Mouse (Mus musculus) cerebellum, postnatal 4 days (tissue): ENCODE results near the gene Gstm3.
"Not testable (repeated sequence)": the region's sequence is repeated elsewhere in the genome, so short reads cannot be mapped to it uniquely, and the experiment has no call there.

ENCODE experiments used
- DNase-seq, 2 experiments: peaks; one replicate each; pipeline ENCODE4 v3.0.0; 2022; ENCODE audit warnings: low spot score in 2 of 2, mixed read lengths in 1 of 2

Gene Gstm3

DNA sequence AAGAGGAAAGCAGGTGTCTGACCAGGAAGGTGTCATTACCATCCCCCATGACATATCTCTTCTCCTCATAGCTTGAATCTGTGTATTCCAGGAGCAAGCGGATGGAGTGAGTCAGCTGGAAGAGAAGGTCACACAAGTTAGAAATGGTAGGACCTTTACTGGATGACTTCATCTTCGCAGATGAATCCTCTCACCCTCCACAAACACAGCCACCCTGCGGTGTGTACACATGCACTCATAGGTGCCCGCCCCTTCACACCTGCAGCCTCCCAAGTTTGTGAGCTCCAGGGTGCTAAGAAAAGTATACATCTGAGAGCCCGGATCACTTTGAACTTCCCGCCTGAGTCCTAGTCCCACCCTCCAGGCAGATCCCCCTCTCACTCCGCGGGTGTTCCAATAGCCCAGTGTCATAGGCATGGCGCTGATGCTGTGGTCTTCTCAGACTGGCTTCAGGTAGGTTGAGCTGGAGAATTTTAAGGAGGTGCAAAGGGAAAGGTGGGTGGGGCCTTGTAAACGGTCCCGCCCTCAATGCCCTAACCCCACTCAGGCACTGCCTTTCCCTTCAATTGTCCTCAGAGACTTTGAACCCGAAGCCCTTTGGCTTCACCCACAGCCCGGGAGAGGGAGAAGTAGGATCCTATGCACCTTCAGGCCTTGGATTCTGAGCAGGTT is at the start of gene Gstm3:
Gene Gstm3, minus strand, starts transcription at position 560 of the 672 bp plus-strand sequence.
- no peak for DNase-seq

DNA sequence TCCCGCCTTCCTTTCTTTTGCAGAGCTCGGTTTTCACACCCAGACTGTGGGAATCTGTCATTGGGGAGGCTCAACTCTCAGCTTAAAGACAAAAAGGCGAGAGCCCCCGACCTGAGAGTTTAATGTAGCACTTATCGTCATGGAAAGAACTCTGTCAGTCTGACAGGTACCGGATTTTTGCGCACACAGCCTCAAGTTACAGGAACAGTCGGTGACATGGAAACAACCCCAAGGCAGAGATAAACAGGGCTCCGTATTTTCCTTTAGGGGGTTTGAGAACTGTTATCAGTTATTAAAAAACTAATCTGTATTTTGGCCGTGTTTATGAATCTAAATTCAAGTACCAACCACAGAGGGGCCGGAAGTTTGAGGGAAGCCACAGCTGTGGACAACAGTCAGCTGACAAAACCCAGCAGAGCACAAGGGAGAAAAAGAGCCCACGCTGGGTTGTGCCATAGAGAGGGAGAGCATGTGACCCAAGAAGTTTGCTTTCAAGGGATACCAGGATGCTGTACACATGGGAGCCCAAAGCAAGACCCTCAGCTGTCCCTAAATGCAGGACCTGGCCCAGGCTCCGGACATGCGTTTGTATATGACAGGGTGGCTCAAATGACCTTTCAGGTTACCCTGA is 49.2 kb upstream of the Gstm3 start:
- DNase-seq = no peak

DNA sequence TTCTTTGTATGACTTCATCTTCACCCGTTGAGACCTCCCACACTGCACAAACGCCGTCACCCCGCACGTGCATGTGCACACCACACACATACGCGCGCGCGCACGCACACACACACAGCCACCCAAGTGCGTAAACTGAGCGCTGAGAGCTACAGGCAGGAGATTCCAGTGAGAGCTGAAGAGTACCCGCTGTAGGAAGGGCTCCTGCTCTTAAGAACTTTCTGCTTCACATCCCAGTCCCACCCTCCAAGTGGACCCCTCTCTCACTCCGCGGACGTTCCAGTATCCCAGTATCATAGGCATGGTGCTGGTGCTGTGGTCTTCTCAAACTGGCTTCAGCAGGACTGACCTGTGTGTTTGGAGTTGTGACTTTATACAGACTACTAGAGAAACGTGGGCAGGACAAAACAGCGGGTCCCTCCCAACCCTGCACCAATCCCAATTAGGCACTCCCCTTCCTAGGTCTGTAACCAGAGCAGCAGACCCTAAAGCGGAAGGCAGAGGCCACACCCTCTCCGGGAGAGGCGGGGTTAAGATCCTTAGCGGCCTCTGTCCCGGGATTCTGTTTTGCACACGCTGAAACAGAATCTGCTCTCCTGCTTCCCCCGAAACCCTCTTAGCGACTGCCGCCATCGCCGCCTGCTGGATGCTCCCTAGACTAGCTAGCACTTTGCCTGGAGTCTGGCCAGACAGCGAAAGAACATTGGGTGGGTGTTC is 48.5 kb upstream of the Gstm3 start, which contains the start of gene Gstm1:
Gene Gstm1, minus strand, starts transcription at position 501 of the 717 bp plus-strand sequence.
- DNase-seq = peak; percentile 75 to 89

DNA sequence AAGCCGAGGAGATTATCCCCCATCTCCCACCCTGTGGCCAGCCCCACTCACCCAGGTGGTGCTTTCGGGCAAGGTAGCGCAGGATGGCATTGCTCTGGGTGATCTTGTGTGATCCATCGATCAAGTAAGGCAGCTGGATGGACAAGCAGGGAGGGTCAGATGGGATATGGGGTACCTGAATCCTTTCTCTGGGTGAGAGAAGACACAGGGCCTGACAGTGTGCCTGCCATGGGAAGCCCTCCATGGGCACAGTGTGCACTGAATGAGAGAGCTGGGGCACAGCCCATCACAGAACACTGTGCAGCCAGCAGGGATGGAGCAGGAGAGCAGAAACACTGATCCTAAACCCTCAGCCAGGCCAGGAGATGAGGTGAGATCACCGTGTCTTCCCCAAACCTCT is 47.4 kb upstream of the Gstm3 start:
- DNase-seq = not testable (repeated sequence)

DNA sequence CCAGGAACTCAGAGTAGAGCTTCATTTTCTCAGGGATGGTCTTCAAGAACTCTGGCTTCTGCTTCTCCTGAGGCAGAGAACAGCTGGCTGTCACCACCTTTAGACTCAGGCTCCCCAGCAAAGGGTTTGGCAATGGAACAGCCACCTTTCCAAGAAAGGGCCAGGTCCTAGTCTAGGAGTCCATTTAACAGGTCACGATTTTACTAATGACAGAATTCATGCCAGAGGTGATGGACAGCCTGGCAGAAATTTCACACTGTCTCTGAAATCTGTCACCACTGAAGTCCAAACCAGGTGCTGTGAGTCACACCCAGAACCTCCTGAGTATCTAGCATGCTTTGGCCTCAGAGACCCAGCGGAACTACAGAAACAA is 45.9 kb upstream of the Gstm3 start:
- DNase-seq = no peak

DNA sequence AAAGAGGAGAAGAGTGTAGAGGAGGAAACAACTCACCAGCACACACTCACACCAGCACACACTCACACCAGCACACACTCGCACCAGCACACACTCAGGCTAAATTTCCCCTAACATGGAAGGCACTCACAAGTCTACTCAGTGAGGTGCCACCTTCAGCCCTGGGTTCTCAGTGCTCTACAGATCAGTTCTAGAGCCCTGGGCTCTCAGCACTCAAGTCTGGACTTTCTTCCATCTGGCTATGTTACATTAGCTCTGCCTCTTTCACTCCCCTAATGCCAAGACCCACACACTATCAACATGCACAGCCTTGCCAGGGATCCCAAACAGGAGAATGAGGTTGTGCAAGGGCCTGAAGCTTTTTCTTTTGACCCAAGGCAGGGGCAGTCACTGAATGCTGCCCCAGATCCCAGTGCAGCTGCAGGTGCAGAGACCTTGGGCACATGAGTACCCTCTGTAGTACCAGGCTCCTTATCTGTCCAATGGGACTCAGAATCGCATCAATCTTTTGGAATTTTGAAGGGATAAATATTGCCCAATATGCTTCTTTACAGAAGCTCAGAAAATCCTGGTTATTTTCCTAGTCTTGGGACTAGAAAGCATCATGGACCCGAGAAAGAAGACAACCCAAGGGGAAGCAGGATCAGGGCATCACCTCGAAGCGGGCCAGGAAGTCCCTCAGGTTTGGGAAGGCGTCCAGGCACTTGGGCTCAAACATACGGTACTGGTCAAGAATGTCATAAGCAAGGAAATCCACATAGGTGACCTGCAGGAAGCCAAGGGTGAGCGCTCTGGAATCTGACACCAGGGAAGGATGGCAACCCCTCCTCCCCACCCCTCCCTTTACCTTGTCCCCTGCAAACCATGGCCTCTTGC is 45.3 kb upstream of the Gstm3 start:
- no peak for DNase-seq

DNA sequence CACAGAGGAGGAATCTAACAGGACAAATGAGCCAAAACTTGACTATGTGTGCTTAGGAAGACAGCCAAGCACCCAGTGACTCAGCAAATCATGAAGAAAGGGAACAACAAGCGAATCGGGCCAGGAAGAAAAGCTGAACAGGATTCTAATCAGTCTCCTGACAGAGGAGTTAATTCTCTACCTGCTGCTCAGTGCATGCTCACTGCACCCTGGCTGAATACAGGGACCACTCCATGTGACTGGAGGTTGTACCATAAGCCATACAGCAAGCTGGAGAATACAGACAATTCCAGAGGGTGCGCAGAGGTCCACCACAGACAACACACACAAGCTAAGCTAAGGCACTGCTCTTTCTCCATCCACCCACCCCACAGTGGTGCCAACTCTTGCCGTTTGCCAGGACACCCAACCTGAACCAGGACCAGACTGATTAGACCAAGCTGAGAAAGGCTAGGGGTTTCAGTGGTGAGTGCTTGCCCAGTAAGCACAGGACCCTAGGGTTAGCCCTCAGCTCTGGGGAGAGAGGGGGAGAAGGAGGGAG is 44.3 kb upstream of the Gstm3 start:
- DNase-seq = no peak

DNA sequence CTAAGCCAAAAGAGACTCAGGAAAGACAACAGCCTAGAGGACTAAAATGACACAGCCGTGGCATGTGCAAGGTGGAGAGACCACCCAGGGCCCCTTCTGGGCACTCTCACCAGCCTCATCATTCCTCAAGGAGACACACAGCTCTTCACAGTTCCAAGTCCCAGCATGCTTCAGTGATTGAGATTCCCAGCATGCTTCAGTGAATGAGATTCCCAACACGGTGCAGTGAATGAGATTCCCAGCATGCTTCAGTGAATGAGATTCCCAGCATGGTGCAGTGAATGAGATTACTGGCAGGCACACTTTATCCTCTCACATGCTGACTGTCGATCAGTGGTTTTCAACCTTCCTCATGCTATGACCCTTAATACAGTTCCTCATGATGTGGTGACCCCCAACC is 42.5 kb upstream of the Gstm3 start:
- DNase-seq = no peak

DNA sequence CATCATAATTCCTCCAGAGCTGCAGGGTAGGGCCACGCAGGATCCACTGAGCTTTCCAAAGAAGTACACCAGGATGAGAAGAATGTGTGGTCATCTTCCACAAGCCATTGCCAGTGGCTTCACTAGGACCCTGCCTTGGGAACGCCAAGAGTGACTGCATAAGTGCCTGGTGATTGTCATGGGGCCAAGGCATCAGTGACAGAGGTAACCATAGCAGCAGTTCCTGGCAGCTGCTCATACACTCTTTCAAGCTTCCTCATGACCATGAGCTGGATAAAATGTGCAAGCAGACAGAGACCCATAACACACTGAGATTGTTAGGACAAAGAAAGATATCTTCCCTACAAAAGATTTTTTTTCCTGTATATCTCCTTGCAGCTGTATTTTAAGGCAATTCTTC is 41.2 kb upstream of the Gstm3 start:
- DNase-seq = peak in 1 of 2 experiments; percentile 34

DNA sequence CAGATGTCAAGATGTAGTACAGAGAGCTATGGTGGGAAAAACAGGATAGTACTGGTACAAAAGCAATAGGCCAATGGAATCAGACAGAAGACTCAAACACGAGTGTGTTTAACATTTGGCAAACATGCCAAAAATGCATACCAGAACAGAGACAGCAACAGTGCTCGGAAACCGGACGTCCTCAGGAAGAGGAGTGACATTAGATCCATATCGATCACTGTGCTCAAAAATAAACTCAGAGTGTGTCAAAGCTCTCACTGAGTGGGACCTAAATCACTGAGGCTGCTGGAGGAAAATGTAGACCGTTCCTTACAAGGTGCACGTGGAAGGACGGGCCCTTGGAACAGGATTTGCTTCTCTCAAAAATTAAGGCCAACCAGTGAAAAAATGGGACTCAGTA is 32.9 kb upstream of the Gstm3 start:
- DNase-seq = no peak

DNA sequence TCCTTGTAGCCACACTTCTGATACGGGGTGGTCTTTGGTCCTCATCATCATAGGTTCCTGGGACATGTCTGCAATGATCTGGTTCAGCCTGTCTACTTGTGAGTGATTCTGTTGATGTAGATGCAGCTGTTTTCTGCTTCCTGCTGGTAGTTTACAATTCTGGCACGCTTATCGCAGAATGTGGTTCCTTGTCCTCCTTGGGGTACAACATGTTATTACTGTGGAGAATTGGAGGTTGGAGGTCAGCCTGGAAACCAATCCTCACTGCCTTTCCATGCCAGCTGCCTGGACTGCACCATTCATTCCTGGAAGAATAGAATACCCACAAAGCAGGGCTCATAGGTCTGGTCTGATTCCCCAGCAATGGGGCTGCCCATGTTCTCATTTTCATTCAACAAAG is 30.4 kb upstream of the Gstm3 start:
- no peak for DNase-seq

DNA sequence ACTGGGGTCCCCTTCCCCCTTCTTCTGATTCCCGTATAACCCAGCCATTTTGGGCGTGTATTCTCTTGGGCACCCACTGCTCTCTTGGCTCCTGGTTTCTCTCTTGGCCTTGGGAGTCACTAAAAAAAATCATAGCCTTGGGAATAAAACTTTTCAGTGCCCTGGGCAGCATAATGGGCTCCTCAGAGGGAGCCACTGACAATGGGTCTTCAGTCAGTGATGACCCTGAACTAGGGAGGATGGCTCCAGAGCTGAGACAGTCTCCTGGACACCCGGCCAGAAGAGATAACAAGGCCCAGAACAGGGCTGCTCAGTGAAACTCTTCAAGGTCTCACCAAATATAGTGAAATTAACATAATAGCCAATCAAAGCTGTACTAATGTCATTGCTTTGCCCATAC is 29.5 kb upstream of the Gstm3 start:
- DNase-seq = no peak

DNA sequence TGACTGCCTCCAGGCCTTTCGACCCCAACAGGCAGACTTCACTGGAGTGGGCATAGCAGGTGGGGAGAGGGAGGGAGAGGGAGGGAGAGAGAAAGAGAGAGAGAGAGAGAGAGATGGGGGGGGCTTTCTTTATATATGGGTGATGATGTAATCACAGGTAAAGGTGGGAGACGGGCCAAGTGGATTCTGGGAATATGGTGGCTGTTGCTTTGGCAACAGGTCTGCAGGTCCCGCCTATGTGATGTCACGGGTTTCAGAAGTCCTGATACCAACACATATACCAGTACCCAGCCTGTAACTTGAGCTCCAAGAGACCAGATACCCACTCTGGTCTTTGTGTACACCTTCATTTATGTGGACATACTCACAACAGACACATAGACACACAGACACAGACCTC is 27.5 kb upstream of the Gstm3 start:
- DNase-seq = no peak

DNA sequence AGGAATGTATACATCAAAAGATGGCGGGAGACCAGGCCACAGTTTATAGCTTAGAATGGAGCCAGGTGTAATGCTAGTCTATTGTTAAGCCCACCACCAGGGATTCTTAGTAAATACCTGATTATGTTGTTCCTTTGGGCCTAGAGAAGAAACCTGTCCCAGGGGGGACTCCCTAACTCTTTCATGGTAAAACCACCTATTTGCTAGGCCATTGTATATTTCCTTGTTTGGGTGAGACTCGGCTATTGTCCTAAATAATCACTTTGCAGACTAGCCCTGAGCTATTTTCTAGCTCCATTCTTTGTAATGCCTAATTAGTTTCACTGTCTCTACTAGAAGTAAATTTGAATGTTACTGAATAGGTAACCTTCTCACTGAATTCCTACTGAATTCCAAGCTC is 26.9 kb upstream of the Gstm3 start:
- not testable (repeated sequence) for DNase-seq

DNA sequence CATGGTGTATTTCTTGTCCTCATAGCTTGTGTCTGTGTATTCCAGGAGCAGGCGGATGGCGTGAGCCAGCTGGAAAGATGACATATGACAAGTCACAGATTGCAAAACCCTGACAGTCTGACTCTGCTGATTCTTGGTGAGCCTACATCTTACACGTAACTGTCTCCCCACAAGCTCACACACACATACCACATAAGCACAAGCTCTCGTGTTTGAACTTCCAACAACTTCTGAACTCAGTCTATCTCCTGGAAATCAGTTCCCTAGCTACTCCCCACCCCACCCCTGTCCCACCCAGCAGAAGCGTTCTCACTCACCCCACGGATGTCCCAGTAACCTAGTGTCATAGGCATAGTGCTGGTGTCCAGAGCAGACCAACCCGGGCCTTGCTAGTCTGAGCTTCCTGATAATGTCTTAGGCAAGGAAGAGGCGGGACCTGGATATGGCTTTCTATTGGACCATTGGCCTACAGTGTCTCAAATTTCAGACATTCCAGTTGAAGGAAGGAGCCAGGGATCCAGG is 17.0 kb upstream of the Gstm3 start, which contains the start of gene Gstm2:
Gene Gstm2, minus strand, starts transcription at position 413 of the 522 bp plus-strand sequence.
- DNase-seq = no peak

DNA sequence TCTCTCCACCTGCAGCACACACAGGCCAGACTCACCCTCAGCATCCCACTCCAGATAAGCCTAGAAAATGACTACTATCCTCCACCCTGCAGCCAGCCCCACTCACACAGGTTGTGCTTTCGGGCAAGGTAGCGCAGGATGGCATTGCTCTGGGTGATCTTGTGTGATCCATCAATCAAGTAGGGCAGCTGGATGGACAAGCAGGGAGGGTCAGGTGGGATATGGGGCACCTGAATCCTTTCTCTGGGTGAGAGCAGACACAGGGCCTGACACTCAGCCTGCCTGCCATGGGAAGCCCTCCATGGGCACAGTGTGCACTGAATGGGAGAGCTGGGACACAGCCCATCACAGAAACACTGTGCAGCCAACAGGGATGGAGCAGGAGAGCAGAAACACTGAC is 16.1 kb upstream of the Gstm3 start:
- not testable (repeated sequence) for DNase-seq

DNA sequence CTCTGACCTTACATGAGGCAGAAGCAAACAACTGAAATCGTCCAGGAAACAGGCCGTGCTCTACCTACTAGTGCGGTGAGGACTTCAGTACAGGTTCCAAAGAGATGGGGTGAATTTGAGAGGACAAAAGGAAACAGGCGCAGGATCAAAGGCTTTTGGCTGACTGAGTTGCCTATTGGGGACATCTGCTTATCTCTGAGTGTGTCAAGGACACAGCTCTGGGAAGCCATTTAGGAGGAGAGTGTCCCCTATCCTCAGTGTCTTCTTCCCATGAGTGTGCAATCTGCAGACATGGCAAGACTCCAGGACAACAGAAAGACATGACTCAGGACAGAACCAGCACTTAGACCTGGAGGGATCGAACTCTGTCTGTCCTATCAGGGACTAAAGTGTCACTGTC is 15.4 kb upstream of the Gstm3 start:
- no peak for DNase-seq

DNA sequence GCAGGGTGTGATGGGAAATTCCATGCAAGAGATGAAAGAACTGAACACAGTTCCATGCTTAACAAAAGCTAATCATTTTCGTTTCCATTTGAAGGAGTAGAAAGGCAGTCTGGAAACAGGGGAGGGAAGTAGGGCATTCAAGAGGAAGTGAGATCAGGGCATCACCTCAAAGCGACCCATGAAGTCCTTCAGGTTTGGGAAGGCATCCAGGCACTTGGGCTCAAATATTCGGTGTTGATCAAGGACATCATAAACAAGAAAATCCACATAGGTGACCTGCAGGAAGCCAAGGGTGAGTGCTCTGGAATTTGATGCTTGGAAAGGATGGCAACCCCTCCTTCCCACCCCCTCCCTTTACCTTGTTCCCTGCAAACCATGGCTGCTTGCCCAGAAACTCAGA is 14.7 kb upstream of the Gstm3 start:
- no peak for DNase-seq

DNA sequence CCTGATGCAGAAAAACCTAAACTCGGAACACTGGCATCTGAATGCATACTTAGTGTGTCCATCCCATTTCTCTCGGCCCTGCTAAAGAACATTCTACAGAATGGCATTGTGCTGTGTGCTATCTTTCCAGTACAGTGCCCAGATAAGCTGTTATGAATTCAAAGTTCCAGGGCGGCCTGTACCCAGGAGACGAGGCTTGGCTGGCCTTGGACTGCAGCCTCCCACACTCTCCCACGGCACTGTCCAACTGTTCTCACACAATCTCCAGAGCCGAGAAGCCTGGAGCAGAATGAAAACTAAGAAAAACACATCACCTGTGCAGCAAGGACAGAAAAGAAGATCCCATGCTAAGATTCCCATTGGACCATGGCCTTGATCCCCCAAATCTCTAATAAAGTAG is 13.6 kb upstream of the Gstm3 start:
- DNase-seq = no peak

DNA sequence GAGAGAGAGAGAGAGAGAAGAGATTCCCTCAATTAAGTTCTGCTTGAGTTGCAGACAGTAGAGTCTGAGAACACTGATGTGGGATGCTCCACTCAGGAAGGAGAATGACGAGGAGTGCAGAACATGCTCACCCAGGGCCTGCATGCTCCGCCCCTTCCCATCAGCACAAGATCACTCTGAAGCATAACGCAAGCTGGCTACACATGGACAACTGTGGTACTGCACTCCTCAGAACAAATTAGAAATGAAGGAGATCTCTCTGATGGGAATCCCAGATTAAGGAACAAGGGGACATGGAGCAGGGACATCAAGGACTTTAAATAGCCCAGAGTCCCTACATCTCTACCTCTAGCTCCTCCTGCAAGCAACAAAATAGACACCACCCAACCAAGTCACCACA is 12.2 kb upstream of the Gstm3 start:
- DNase-seq = no peak

DNA sequence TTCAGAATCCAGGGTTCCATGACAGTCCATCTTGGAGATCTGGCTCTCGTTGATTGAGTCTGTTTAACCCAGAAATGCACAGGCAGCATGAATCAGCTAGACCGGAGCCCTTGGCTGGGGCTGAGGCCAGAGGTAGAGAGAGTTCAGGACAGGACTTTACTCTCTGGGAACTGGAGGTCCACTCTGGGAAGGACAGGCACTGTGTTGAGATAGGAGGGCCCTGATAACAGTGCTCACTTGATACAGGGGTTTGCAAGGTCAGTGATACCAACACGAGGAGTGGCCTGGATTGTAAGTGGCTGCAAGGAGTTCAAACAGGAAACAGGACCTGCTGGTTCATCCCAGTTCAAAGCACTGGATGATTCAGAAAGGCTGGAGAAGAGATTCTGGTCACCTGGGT is 8.6 kb upstream of the Gstm3 start:
- DNase-seq = no peak
